Mouse (Mus musculus): ENCODE results near the gene Fancm.
"Not testable (repeated sequence)": the region's sequence is repeated elsewhere in the genome, so short reads cannot be mapped to it uniquely, and the experiment has no call there.

Gene Fancm

DNA sequence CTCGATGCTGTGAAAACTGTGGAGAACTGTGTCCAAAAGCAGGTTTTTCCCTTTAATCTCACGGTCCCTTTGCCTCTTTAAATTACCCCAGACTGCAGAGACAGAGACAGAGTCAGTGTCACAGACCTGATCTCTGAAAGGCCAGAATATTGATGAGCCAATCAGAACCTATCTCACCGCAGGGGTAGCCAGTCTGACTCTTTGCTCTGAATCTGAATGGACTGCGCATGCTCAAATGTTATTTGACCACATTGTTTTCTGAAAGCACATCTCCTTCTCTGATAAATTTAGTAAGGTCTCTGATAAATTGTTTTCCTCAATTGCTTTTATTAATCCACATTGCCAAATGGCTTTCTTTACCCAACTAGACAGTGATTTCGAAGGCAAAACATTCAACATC, 44.0 kb downstream of the Fancm start:
- no peak for DNase-seq (ENCODE audit: low read depth, low spot score)

DNA sequence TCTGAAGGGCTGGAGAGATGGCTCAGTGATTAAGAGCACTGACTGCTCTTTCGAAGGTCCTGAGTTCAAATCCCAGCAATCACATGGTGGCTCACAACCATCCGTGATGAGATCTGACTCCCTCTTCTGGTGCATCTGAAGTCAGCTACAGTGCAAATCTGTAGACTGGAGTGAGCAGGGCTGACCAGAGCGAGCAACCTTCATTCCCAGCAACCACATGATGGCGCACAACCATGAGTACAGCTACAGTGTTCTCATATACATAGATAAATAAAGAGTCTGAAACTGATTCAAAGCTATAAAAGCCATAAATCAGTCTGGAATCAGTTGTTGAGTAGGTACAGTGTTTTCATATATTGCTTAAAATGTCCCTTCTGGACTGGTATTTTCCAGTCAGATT, 60.7 kb downstream of the Fancm start:
- not testable (repeated sequence) for DNase-seq (ENCODE audit: low read depth, low spot score)

DNA sequence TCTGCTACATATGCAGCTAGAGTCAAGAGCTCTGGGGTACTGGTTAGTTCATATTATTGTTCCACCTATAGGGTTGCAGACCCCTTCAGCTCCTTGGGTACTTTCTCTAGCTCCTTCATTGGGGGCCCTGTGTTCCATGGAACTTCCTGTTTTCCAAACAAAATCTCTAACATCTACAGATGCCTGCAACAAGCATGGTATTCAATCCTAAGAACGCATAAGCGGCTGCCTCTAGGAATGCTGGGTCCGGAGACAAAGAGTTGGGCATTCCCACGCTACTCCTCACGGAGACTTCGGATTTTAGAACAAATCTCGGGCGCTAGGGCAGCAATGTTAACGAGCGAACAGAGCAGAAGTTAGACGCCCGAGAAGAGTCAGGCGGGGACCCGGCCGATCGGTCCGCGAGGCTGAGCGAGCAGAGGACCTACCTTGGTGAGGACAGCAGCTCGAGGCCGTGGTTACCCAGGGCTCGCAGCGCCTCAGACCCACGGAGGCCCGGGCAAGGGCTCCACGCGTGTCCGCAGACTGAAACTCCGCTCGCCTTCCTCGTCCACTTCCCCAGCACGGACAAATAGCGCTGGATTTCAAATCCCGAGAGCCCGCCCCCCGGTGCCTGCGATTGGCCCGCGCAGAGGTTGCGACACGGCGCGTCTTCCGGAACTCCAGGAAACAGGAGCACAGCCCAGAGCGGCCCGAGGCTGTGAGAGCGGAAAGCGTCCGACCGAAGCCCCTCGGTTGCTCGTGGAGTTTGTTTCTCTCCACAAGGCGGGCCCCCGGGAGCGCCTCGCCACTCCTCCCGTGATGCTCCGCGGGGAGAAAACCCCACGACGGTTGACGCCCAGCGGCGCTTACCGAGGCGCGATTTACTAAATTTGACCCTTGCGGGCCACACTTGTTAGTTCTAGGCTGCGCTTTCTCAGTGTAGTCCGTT, 96.9 kb downstream of the Fancm start, which contains the start of gene Mis18bp1:
Gene Mis18bp1 (minus strand): TSS at position 584 of the 931 bp plus-strand sequence.
- peak; percentile 90 for DNase-seq (ENCODE audit: low read depth, low spot score)

DNA sequence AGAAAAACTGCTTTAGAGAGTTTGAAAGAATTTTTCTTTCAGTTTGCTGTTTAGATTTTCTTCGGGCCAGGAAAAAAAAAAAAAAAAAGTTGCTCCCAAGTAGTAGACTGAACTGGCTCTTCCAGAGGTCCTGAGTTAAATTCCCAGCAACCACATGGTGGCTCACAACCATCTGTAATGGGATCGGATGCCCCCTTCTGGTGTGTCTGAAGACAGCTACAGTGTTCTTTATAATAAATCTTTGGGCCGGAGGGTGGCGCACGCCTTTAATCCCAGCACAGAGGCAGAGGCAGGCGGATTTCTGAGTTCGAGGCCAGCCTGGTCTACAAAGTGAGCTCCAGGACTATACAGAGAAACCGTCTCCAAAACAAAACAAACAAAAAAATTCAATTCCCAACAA, 97.6 kb downstream of the Fancm start:
- DNase-seq (ENCODE audit: low read depth, low spot score): peak; percentile 8

DNA sequence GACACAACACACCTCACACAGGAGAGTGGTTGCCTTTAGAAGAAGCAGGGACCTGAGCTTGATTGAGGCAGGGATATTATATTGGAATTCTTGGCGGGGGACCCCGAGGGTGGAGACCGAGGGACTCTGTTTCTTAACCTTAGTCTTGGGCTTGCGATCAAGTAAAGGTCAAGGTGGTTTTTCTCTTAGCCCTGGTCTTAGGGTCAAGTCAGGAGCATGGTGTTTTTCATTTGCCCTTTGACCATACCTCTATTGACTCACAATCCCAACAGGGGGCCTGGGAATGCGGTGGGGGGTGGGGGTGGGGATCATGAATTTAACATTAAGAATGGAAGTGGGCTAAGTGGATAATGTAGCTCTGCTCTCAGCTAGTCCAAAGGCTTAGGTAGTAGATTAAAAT, 98.3 kb downstream of the Fancm start:
- DNase-seq (ENCODE audit: low read depth, low spot score): no peak

All from telencephalon, adult 2 months (tissue).